12 mouse cellular contexts compared by ENCODE assay signal in the genomic region with DNA sequence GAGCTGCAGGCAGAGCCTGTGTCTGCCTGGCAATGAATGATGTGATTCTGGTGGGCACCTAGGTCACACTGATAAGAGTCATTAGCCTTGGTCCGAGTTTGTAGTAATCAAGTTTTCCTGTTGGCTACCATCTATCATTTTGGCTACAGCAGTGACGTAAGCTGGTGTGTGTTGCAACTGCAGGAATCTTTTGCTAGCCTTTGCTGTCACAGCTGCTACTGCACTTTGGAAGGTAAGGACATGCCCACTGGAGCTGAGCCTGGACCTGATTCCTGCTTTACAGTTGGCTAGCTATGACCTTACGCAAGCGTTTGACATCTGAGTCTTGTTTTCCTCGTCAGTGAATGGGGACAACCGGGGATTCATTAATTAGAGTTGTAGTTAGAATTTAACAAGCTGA. TPM values are rescaled to one million over a fixed set of nuclear protein-coding genes. Genes with fewer than 3 reads are reported as not detected.
A peak's percentile ranks its signal among the peaks of the same experiment; 100 is the strongest.
DNase-seq lines count a peak whose midpoint lies in the region; ATAC-seq and TF ChIP-seq lines count a peak whose summit lies in the region.
"Had no signal": no experiment of that assay in that cellular context is flagged by ENCODE, and none has a peak within 500 bp of the region (broad histone marks: within the 10 kb centered on the region; RNA-seq: fewer than 3 reads in every experiment).

No protein-coding gene starts in this region.

- no peak overlapping the region for H3K4me2 ChIP-seq in kidney, postnatal 0 days (ENCODE audit: low read length)
- H3K4me2 ChIP-seq: forebrain, embryonic 12.5 days; neural tube, embryonic 12.5 days had no signal

- no peak overlapping the region for H3K9ac ChIP-seq in kidney, postnatal 0 days (ENCODE audit: low read depth, low read length)
- H3K9ac ChIP-seq: forebrain, embryonic 12.5 days; neural tube, embryonic 12.5 days had no signal

- H3K4me1 ChIP-seq in lung, adult 2 months (ENCODE audit: control insufficient read depth, insufficient read depth, low read length): peaks cover 32% of the 10 kb centered on the region
- peaks cover 23% of the 10 kb centered on the region; the same call in 1 of the 2 replicates for H3K4me1 ChIP-seq in kidney, postnatal 0 days (replicated peaks; ENCODE audit: insufficient read depth, low read length)

- peak; percentile 44 for DNase-seq in lung, postnatal 25 days (ENCODE audit: low spot score)
- DNase-seq in lung, adult 2 months: no peak
- DNase-seq in kidney, postnatal 0 days (ENCODE audit: low spot score): peak; percentile 60
- DNase-seq in skeletal muscle tissue, adult 2 months (ENCODE audit: low read depth, low spot score): peak; percentile 88
- DNase-seq in right cerebral cortex, postnatal 10 days (ENCODE audit: low spot score in 2 of 2): no peak
- DNase-seq in cerebellum, adult 18-20 months: no peak
- DNase-seq: thymus, postnatal 36 days had no signal

- 54% methylated on average over 6 of the region's 6 CpGs for WGBS in lung, adult 2 months
- WGBS in kidney, postnatal 0 days: 36% methylated on average over 6 of the region's 6 CpGs

- peak overlapping the region; percentile 80 for H3K27ac ChIP-seq in kidney, postnatal 0 days
- H3K27ac ChIP-seq: forebrain, embryonic 12.5 days; macrophage; neural tube, embryonic 12.5 days had no signal

- H3K27me3 ChIP-seq in kidney, postnatal 0 days (ENCODE audit: insufficient read depth, low read length): no peaks in the 10 kb centered on the region
- H3K27me3 ChIP-seq: forebrain, embryonic 12.5 days; neural tube, embryonic 12.5 days had no signal

- H3K9me3 ChIP-seq in kidney, postnatal 0 days (replicated peaks; ENCODE audit: low read length): no peaks in the 10 kb centered on the region
- H3K9me3 ChIP-seq: forebrain, embryonic 12.5 days; G1E; neural tube, embryonic 12.5 days had no signal

- ATAC-seq in common myeloid progenitor, adult 5-6 weeks (replicated peaks; ENCODE audit: low read depth, poor library complexity, severe bottlenecking): peak; percentile 17; the same call in 1 of the 2 replicates
- ATAC-seq in kidney, postnatal 0 days (replicated peaks; ENCODE audit: low FRiP score, low read depth): peak; percentile 70

- TF ChIP-seq CTCF in lung, adult 2 months (IDR thresholded peaks at IDR 0.05; ENCODE audit: insufficient read depth, low read length): no peak
- TF ChIP-seq CTCF in kidney, postnatal 0 days (IDR thresholded peaks at IDR 0.05; ENCODE audit: low read depth): no peak

- H3K36me3 ChIP-seq in kidney, postnatal 0 days (ENCODE audit: insufficient read depth, low read length): no peaks in the 10 kb centered on the region
- H3K36me3 ChIP-seq: forebrain, embryonic 12.5 days; neural tube, embryonic 12.5 days had no signal

- TF ChIP-seq POLR2A in lung, adult 2 months (IDR thresholded peaks at IDR 0.05; ENCODE audit: borderline replicate concordance, extremely low read depth, low read depth, low read length): no peak

- no peak overlapping the region for H3K4me3 ChIP-seq in lung, adult 2 months (replicated peaks; ENCODE audit: extremely low read depth, low read depth, low read length)
- no peak overlapping the region for H3K4me3 ChIP-seq in kidney, postnatal 0 days (replicated peaks; ENCODE audit: low read depth, low read length)
- H3K4me3 ChIP-seq: forebrain, embryonic 12.5 days; neural tube, embryonic 12.5 days had no signal

RNA-seq across cellular contexts. Expression of a gene that starts 11.1 kb away (rescaled TPM):
- polyA plus RNA-seq in lung, adult 2 months (2012; rRNA removed): 126 and 134 TPM in 2 replicates
- 46.3 and 51.3 TPM in 2 replicates for total RNA-seq in common myeloid progenitor, adult 5-6 weeks (2017)
- 70.8 and 81.4 TPM in 2 replicates for polyA plus RNA-seq in kidney, postnatal 0 days (2015; fragmentation: Nextera tagmentation; extraction: Ambion mirVana)

RNA-seq across cellular contexts. Expression of a gene that starts 50.4 kb away (rescaled TPM):
- 5.8 and 7.5 TPM in 2 replicates for polyA plus RNA-seq in lung, adult 2 months (2012; rRNA removed)
- total RNA-seq in common myeloid progenitor, adult 5-6 weeks (2017): 4.8 TPM in 2 replicates
- 6.3 and 6.8 TPM in 2 replicates for polyA plus RNA-seq in kidney, postnatal 0 days (2015; fragmentation: Nextera tagmentation; extraction: Ambion mirVana)

RNA-seq across cellular contexts. Expression of a gene that starts 50.5 kb away (rescaled TPM):
- polyA plus RNA-seq in lung, adult 2 months (2012; rRNA removed): 26.9 and 29.5 TPM in 2 replicates
- total RNA-seq in common myeloid progenitor, adult 5-6 weeks (2017): 83.3 and 100 TPM in 2 replicates
- polyA plus RNA-seq in kidney, postnatal 0 days (2015; fragmentation: Nextera tagmentation; extraction: Ambion mirVana): 116 and 124 TPM in 2 replicates

RNA-seq across cellular contexts. Expression of a gene that starts 55.4 kb away (rescaled TPM):
- 0.41 and 0.48 TPM in 2 replicates for polyA plus RNA-seq in lung, adult 2 months (2012; rRNA removed)
- total RNA-seq in common myeloid progenitor, adult 5-6 weeks (2017): 1.8 and 2.3 TPM in 2 replicates
- 0.93 and 0.96 TPM in 2 replicates for polyA plus RNA-seq in kidney, postnatal 0 days (2015; fragmentation: Nextera tagmentation; extraction: Ambion mirVana)
- polyA plus RNA-seq: neural tube, embryonic 12.5 days had no signal

Comparison
In these comparisons a context has a peak if more than half of its experiments do, and no peak if none do; other contexts are left out.
1. DNase-seq: peak in lung, postnatal 25 days (single experiment), kidney, postnatal 0 days (single experiment) and skeletal muscle tissue, adult 2 months (single experiment); none in lung, adult 2 months (single experiment), right cerebral cortex, postnatal 10 days (0 of 2) and cerebellum, adult 18-20 months (0 of 2).